Mouse (Mus musculus) T-helper 1 cell (primary cell): ENCODE measurements around the gene Mybph.

Source experiments
- in situ Hi-C: fragments of 300-600 bp; cut with MboI, MseI; formaldehyde crosslinking; loops from one replicate; pipeline ENCODE4 v1.15.1; 2025; ENCODE audit warnings: high pct_unique_total_duplicates

Gene Mybph

DNA sequence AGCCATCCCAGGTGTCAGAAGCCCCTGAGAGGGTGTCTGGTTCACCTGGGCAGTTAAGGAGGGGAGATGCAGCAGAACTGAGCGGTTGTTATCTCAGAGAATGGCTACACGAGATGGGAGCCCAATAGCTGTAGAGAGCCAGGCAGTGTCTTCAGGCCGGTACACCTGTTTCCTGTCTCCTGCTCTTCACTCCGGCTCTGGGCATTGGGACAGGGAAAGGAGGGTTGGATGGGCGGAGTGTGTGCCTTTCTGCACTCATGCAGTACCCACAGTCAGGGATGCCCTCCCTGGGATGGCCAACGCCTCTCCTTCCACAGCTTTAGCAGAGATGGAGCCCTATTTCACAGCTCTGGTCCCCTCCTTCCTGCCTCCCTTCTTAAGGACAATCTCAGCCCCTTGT, 17.8 kb downstream of the Mybph start:
- in situ Hi-C loops = no loop called here

DNA sequence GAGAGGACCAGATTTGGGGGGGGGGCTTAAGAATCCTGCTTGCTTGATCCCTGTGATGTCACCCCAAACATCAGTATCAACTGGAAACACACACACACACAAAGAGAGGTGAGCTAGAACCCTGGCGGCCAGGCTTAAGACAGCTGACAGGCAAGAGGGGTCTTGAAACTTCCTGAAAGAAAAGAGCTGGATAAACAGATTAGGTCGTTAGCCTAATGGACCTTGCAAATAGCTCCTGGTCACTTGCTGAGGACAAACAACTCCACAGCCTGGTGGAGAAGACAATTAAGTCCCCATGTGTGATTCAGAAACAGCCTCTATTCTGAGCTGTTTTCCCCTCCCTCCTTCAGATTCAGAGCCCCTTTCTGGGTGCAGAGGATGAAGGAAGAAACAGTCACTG, 18.4 kb downstream of the Mybph start:
- in situ Hi-C loops = no loop called here

DNA sequence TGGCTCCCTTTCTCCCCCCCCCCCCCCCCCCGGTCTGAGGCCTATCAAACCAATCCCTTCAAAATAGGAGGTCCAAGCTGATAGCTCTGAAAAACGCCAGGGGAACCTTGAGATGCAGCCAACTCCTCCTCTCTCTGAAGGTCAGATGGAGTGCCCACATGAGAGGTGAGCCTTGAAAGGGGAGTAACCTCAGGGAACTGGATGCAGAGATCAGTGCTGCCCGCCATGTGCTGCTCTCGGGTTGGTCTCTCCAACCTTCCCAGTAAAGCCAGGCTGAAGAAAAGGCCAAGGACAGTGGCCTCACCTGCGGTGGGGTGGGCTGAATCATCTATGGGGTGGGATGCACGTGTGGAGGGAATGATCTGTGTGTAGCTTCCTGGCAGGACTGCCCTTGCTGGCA, 19.1 kb downstream of the Mybph start:
- in situ Hi-C loops = no loop called here

- in situ Hi-C loops = no loop called here
Observed at GRCm38 (mm10) chr1:134213405-134213804, 20.2 kb downstream of the Mybph start.

- in situ Hi-C loops = no loop called here
Observed at GRCm38 (mm10) chr1:134215059-134215458, 21.8 kb downstream of the Mybph start.

DNA sequence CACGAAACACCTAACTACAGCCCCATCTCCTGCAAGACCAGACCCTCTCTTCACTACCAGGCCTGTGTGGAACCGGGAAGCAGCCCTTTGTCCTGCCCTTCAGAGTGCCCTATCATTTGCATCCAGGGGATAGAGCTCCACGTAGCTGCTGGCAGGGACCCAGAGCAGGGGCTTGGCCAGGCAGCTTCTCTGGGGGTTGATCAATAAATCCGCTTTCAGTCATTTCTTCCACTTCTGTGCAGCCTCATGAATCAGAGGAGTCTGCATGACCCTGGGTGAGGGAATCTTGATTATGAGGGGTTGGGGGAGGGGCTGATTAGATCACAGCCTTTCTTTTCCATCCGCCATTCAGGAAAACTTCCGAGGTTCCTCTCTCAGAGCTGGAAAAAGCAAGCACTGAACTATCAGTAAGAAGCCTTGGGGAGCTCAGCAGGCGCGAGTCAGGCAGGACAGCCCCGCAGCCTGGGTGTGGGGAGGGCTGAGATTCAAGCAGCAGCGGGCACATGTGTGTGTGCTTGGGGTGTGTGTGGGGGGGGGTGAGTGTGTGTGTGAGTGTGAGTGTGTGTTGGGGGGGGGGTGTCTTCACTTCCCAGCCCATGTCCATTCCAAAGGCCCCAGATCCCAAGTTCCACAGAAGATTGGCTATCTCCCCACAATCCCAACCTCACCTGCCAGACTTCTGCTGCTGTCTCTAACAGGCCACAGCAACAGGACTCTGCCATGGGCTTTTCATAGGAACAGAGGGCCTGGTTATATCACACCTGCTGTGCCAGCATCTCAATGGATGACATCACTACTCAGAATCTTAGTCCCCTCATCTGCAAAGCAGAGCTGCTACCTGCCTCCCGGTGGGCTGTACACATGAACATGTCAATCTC, 22.7 kb downstream of the Mybph start:
- in situ Hi-C loops = no loop called here

DNA sequence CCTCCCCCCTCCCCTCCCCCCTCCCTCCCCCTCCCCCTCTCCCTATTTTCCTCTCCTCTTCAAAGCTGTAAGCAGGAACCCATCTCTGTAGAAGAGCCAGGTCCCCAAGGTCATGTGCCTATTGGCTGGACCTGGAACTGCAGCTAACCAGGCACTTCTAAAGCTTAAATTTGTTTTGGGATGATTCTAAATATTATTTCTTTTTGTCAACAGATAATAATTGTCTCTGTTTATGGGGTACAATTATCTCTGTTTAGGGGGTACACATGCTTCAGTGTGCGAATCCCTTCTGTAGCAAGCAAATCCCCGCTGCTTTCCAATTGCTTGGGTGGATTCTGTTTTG, 23.4 kb downstream of the Mybph start:
- in situ Hi-C loops = no loop called here

- in situ Hi-C loops = no loop called here
Observed at GRCm38 (mm10) chr1:134217028-134217481, 23.8 kb downstream of the Mybph start.

- in situ Hi-C loops = no loop called here
Observed at GRCm38 (mm10) chr1:134217942-134218341, 24.7 kb downstream of the Mybph start.

- in situ Hi-C loops = no loop called here
Observed at GRCm38 (mm10) chr1:134219608-134220007, 26.4 kb downstream of the Mybph start.

DNA sequence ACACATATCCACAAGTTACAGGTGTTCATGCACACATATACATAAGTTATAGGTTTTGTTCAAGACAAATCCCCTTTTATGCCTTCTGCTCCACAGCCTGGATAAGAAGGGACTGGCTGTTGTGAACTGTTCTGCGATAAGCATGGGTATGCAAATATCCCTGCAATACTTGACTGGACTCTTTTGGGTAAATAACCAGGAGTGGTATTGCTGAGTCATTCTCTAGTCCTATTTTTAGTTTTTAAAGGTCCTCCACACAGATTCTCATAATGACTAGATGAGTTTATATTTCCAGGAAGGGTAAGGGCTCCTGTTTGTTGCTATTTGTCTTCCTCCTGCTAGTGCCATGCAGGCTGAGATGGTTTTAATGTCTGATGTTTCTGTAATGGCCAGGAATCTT, 27.9 kb downstream of the Mybph start:
- in situ Hi-C loops = no loop called here

DNA sequence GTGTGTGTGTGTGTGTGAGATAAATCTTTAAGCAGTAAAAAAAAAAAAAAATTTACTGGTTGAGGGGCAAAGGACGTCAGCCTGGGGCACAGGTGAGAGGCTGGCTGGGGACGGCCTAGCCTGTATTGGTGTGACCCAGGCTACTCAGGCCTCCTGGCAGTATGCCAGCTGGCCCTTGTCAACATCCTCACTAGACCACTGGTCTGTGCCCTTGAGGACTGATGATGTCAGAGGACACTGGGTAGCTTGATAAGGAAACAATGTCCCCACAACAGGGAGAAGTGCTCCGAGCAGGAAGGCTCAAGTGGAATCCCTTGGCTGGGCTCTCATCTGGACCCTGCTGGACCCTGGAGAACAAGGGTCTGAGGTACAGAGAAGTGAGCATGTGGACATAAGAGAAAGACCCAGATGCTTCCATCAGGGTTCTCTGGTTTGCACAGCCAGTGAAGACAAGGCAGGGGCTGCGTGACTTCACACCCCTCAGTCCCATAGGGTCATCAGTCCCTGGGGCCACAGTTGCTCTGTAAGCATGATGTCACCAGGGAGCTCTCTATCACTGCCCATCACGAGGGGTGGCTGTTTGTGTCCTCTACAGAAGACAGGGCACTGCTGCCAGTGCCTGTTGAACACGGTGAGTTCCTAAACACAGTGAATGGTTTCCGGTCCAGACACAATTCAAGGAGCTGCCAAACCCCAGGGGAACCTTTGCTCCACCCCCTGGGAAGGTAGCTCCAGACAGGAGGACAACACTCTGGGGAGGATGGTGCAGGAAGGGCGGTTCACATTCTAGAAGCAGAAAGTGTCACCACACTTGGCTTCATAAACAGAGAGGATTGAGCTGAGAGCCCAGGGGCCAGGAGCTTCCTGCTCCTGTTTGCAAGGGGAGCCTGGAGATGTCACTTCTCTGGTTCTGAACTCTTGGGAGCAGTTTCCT, 29.1 kb downstream of the Mybph start:
- in situ Hi-C loops = no loop called here

DNA sequence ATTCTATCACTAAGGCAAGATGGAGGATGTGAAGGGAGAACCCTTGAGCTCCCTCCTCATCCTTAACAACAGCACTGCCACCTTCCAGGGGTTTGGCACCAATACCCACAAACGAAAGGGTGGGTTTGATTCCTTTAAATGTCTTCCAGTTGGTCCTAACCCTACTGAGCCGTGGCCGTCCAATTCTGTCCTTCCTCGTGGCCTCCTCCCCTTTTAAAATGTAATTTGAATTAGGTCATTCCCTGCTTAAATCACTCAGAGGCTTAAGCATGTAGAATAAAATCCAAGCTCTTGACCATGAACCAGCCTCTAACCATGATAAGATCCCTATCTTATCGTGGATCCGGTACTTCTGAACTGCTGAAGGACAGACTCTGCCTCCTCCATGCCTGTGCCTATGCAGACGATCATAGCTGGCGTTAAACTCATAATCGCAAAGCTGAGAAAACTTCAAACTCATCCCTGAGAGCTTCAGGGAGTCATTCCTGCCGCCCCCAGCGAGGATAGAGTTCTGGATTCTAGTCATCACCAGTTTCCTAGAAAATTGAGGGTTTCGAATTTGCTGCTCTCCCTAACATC, 31.5 kb downstream of the Mybph start:
- in situ Hi-C loops = no loop called here

DNA sequence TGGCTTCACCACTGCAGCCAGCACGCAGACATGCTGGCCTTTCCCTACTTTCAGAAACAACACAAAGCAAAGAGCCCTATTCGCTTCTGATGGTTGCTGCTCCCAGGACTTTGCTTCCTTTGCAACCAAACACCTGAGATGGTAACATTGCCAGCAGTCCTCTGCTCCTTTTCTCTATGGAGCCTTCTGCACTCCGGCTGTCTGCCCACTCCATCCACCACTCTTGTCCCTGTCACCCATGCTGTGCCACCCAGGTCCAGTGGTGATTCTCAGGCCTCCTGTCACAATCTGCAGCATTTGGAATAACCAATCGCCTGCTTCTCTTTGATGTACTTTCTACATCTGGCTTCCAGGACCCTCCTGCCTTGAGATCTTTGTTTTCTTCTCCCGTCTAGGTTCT, 32.1 kb downstream of the Mybph start:
- in situ Hi-C loops = no loop called here

- in situ Hi-C loops = no loop called here
Observed at GRCm38 (mm10) chr1:134226739-134227138, 33.5 kb downstream of the Mybph start.

DNA sequence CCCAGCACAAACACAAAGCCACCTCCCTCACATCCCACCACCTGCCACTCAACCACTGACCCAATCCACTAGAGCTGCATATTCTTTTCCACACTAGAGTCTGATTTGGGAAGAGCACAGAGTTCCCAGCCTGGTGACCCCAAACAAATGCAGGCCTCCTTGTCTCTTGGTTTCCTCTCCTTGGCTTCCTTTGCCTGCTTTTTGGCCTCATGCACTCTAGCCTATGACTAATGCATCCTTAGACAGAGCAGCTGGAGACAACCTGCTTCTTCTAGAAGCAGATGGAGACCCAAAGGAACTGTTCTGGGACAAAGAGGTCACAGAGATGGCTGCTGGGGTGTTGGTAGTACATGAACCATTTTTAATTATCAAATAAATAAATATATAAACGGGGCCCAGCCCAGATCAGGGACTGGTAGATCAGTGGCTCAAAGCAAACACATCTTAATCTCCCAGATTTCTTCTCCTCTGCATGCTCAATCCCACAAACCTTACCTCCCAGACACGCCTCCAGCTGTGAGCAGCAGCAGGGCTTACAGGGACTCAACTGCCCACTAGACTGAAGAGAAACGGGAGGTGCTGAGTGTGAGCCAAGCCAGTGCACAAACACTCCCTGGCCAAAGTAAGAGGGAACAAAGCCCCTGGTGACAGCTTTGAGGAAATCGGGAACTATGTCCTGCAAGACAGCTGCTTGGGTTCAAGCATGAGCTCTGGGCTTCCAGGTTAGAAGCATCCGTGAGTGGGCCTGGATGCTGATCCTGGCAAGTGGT, 36.7 kb downstream of the Mybph start:
- in situ Hi-C loops = loop anchor here (5.0 kb wide), 1 partner anchor 78 kb away; no protein-coding TSS in a partner anchor

DNA sequence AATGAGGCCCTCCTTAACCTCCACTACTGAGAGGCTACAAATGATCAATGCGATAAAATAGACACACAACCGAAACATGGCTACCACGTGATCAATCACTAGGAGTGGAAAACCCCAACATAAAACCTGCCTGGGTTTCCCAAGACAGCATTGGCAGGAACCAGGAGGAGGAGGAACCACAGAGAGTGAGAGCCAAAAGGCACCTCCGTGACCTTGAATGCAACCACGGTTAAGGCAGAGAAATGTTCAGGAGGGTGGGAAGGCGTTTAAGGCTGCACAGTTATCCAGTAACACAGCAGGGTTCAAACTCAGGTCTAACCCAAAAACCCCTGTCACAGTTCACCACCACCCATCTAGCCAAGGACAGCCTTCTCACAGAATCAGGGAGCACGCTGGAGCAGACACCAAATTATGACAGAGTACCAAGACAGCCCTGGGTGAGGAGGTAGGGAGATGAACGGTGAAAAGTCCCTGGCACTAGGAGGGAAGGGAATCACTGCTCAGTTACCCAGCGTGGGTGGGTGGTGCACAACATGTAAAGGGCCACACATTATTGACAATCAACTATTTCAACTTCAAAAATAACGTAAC, 37.5 kb downstream of the Mybph start:
- in situ Hi-C loops = loop anchor here (5.0 kb wide), 1 partner anchor 78 kb away; no protein-coding TSS in a partner anchor

GRCm38 (mm10) chr1:134231270-134231669, 38.0 kb downstream of the Mybph start:
- in situ Hi-C loops = loop anchor here (5.0 kb wide), 1 partner anchor 79 kb away; no protein-coding TSS in a partner anchor

DNA sequence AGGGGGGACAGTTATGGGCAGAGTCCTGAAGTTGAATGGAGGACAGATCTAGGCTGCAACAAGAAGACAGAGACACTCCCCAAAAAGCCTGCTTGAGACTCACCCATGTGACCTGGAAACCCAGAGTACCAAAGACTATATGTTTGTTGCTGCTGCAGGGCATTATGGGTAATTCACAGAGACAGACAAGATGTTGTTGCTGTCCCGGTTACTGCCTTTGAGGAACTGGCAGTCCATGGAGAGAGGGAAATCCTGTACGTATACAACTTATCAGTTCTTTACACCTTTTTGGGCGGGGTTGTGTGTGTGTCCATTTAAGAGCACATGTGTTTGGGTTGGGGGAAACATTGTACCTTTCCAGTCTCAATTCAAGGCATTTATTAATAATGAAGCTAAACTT, 38.4 kb downstream of the Mybph start:
- in situ Hi-C loops = loop anchor here (5.0 kb wide), 1 partner anchor 79 kb away; no protein-coding TSS in a partner anchor

GRCm38 (mm10) chr1:134232326-134232725, 39.1 kb downstream of the Mybph start:
- in situ Hi-C loops = loop anchor here (5.0 kb wide), 1 partner anchor 80 kb away; no protein-coding TSS in a partner anchor
